Mouse (Mus musculus): Measurements from ENCODE around the gene Casp9.

GRCm38 (mm10) chr4:141763476-141763875, 29.9 kb upstream of the Casp9 start:
- TF ChIP-seq POLR2A (IDR thresholded peaks at IDR 0.05; ENCODE audit: borderline replicate concordance, low read depth, low read length) (no peak), CTCF (IDR thresholded peaks at IDR 0.05; ENCODE audit: low read depth, low read length) (no peak)
